ENCODE assay signal across 24 mouse cellular contexts in the genomic region with DNA sequence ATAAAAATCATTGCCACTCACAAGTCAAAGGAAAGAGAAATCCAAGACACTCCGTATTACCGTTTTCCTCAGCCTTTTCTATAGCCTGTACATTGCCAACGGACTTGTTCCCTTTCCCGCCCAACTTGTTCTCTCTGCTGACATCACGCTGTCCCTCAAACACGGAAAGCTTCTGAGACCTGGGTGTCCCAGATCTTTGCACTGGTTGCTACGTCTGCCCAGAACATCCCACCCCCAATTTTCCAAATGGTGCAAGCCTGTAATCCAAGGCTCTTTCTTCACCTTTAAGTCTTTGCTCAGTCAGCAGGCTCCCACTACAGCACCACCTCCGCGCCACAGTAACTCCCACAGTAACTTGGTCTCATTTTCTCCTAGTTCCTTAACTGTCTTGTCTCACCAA. TPM values are rescaled to one million over a fixed set of nuclear protein-coding genes. Genes with fewer than 3 reads are reported as not detected.
DNase-seq lines count a peak whose midpoint lies in the region; ATAC-seq and TF ChIP-seq lines count a peak whose summit lies in the region.
"Had no signal": no experiment of that assay in that cellular context is flagged by ENCODE, and none has a peak within 500 bp of the region (broad histone marks: within the 10 kb centered on the region; RNA-seq: fewer than 3 reads in every experiment).

No protein-coding gene starts in this region.

- TF ChIP-seq POLR2A in bone marrow, adult 2 months (IDR thresholded peaks at IDR 0.05; ENCODE audit: borderline replicate concordance, control insufficient read depth, low read depth, low read length) = no peak
- TF ChIP-seq POLR2A in lung, adult 2 months (IDR thresholded peaks at IDR 0.05; ENCODE audit: borderline replicate concordance, extremely low read depth, low read depth, low read length) = no peak

- intact Hi-C loops in left cerebral cortex, adult 2 months (cut with DNase I) = loop anchor here (2.0 kb wide), 1 partner anchor 28 kb away; no protein-coding TSS in a partner anchor
- intact Hi-C loops in left cerebral cortex, postnatal 10 days (cut with DNase I) = no loop called here

- H3K36me3 ChIP-seq in macrophage (ENCODE audit: inconsistent target) = no peaks in the 10 kb centered on the region
- H3K36me3 ChIP-seq: G1E had no signal

- no peak overlapping the region for H3K4me3 ChIP-seq in left cerebral cortex, adult 2 months
- H3K4me3 ChIP-seq in bone marrow, adult 2 months (replicated peaks; ENCODE audit: control insufficient read depth, low read depth, low read length) = no peak overlapping the region
- H3K4me3 ChIP-seq in macrophage (ENCODE audit: inconsistent target) = no peak overlapping the region
- H3K4me3 ChIP-seq in lung, adult 2 months (replicated peaks; ENCODE audit: extremely low read depth, low read depth, low read length) = no peak overlapping the region
- H3K4me3 ChIP-seq: embryonic facial prominence, embryonic 10.5 days; forebrain, embryonic 13.5 days; heart, adult 2 months; heart, embryonic 12.5 days; hindbrain, embryonic 10.5 days had no signal

- H3K27ac ChIP-seq in left cerebral cortex, adult 2 months = peak overlapping the region; percentile 59; the same call in 1 of the 2 replicates
- H3K27ac ChIP-seq in bone marrow, adult 2 months (ENCODE audit: control insufficient read depth, insufficient read depth, low read depth, low read length, poor library complexity) = peak overlapping the region; percentile 23; the same call in 1 of the 2 replicates
- peak overlapping the region; percentile 95 for H3K27ac ChIP-seq in macrophage
- H3K27ac ChIP-seq: forebrain, embryonic 13.5 days; heart, adult 2 months; hindbrain, embryonic 14.5 days had no signal

- peaks cover 10% of the 10 kb centered on the region; the same call in 1 of the 2 replicates for H3K79me2 ChIP-seq in macrophage (ENCODE audit: inconsistent target)

- 82% methylated on average over 9 of the region's 9 CpGs for WGBS in bone marrow, adult 2 months
- 70% methylated on average over 9 of the region's 9 CpGs for WGBS in macrophage (ENCODE audit: missing documents)
- 83% methylated on average over 9 of the region's 9 CpGs for WGBS in lung, adult 2 months

- H3K4me1 ChIP-seq in bone marrow, adult 2 months (ENCODE audit: control insufficient read depth, insufficient read depth, low read length) = peaks cover 8% of the 10 kb centered on the region
- peaks cover 7% of the 10 kb centered on the region; the same call in 1 of the 2 replicates for H3K4me1 ChIP-seq in lung, adult 2 months (ENCODE audit: control insufficient read depth, insufficient read depth, low read length)

- DNase-seq in frontal cortex, postnatal 36 days (ENCODE audit: low spot score in 2 of 2) = no peak
- DNase-seq in left cerebral cortex, adult 2 months (ENCODE audit: extremely low spot score in 1 of 2, low spot score in 2 of 2) = no peak
- no peak for DNase-seq in left cerebral cortex, postnatal 10 days (ENCODE audit: extremely low spot score in 1 of 2, low spot score in 2 of 2)
- no peak for DNase-seq in lung, adult 2 months
- DNase-seq: adrenal gland, adult 8-10 months; adrenal gland, postnatal 36 days; B cell, adult 2 months; cerebellum, adult 2 months; cerebellum, postnatal 10 days; forebrain, postnatal 0 days; gastrocnemius, postnatal 10 days; heart, adult 2 months had no signal

- peak; percentile 74; the same call in 1 of the 2 replicates for ATAC-seq in frontal cortex, adult (ENCODE audit: low TSS enrichment)
- ATAC-seq: CD4-positive, CD25-positive, alpha-beta regulatory T cell, adult 4 months; forebrain, embryonic 13.5 days; forebrain, postnatal 0 days had no signal

- TF ChIP-seq CTCF in left cerebral cortex, adult 2 months (IDR thresholded peaks at IDR 0.05) = no peak
- no peak for TF ChIP-seq CTCF in bone marrow, adult 2 months (IDR thresholded peaks at IDR 0.05; ENCODE audit: control insufficient read depth, insufficient read depth, low read length)
- no peak for TF ChIP-seq CTCF in lung, adult 2 months (IDR thresholded peaks at IDR 0.05; ENCODE audit: insufficient read depth, low read length)

RNA-seq across cellular contexts. Expression of a gene that starts 15.2 kb away (rescaled TPM):
- total RNA-seq in left cerebral cortex, adult 2 months (2021) = not detected
- total RNA-seq in left cerebral cortex, postnatal 10 days (2021) = not detected
- not detected in 2 replicates for polyA plus RNA-seq in bone marrow, adult 2 months (2011; ENCODE audit: insufficient read depth, insufficient read length, low replicate concordance, missing spikeins)
- not detected for total RNA-seq in macrophage (2018; cell fraction: chromatin; rRNA removed)
- not detected for total RNA-seq in macrophage (2018; cell fraction: cytosol; rRNA removed)
- not detected for total RNA-seq in macrophage (2018; cell fraction: nucleus; rRNA removed)
- polyA plus RNA-seq in macrophage (2018) = not detected in 3 replicates
- polyA plus RNA-seq in lung, adult 2 months (2012; rRNA removed) = 1.7 TPM in 1 of 2 replicates, not detected in the other
- total RNA-seq: adrenal gland, adult 8-10 months; adrenal gland, postnatal 36 days; G1E; heart, adult 2 months; heart, postnatal 25 days had no signal
- polyA plus RNA-seq: CD4-positive, CD25-positive, alpha-beta regulatory T cell, adult 4 months; cerebellum, adult 2 months; forebrain, embryonic 13.5 days; G1E; gonadal fat pad, adult 2 months; heart, adult 2 months had no signal

RNA-seq across cellular contexts. Expression of a gene that starts 27.8 kb away (rescaled TPM):
- total RNA-seq in left cerebral cortex, adult 2 months (2021) = 10 to 100 TPM; 50.7 to 50.8 TPM
- total RNA-seq in left cerebral cortex, postnatal 10 days (2021) = 10 to 100 TPM; 78.0 to 78.3 TPM
- polyA plus RNA-seq in bone marrow, adult 2 months (2011; ENCODE audit: insufficient read depth, insufficient read length, low replicate concordance, missing spikeins) = 3.3 and 9.3 TPM in 2 replicates
- 10 to 100 TPM in 2 of 26 experiments, 1 to 10 TPM in 16, under 1 TPM in 8; 0.34 to 13.0 (median 2.4) TPM for total RNA-seq in macrophage (2018; cell fraction: chromatin; rRNA removed)
- total RNA-seq in macrophage (2018; cell fraction: cytosol; rRNA removed) = 10 to 100 TPM in 1 of 26 experiments, 1 to 10 TPM in 25; 2.0 to 10.7 (median 6.6) TPM
- total RNA-seq in macrophage (2018; cell fraction: nucleus; rRNA removed) = 10 to 100 TPM in 3 of 26 experiments, 1 to 10 TPM in 22, under 1 TPM in 1; 0.92 to 12.3 (median 3.6) TPM
- 5.1 to 8.5 TPM (median 6.0 TPM) in 3 replicates for polyA plus RNA-seq in macrophage (2018)
- polyA plus RNA-seq in lung, adult 2 months (2012; rRNA removed) = 7.9 and 11.3 TPM in 2 replicates

RNA-seq across cellular contexts. Expression of a gene that starts 56.8 kb away (rescaled TPM):
- 10 to 100 TPM; 57.2 to 70.8 TPM for total RNA-seq in left cerebral cortex, adult 2 months (2021)
- total RNA-seq in left cerebral cortex, postnatal 10 days (2021) = 10 to 100 TPM; 86.5 to 96.6 TPM
- polyA plus RNA-seq in bone marrow, adult 2 months (2011; ENCODE audit: insufficient read depth, insufficient read length, low replicate concordance, missing spikeins) = 33.0 and 45.7 TPM in 2 replicates
- 100 to 1,000 TPM in 6 of 26 experiments, 10 to 100 TPM in 20; 52.3 to 127 (median 89.5) TPM for total RNA-seq in macrophage (2018; cell fraction: chromatin; rRNA removed)
- total RNA-seq in macrophage (2018; cell fraction: cytosol; rRNA removed) = 10 to 100 TPM; 26.1 to 43.5 (median 32.5) TPM
- total RNA-seq in macrophage (2018; cell fraction: nucleus; rRNA removed) = 100 to 1,000 TPM in 2 of 26 experiments, 10 to 100 TPM in 24; 39.2 to 139 (median 63.6) TPM
- polyA plus RNA-seq in macrophage (2018) = 31.9 to 35.6 TPM (median 34.8 TPM) in 3 replicates
- polyA plus RNA-seq in lung, adult 2 months (2012; rRNA removed) = 44.9 and 71.8 TPM in 2 replicates

Comparison
In these comparisons a context has a peak if more than half of its experiments do, and no peak if none do; other contexts are left out.
1. H3K27ac ChIP-seq: peak in every context shown above with its lines; median percentile 95 in macrophage; 59 in left cerebral cortex, adult 2 months; 23 in bone marrow, adult 2 months.